In genomic region chr9:69126595-69126994, GRCm38 (mm10) we compare ENCODE assay signal across 18 mouse cellular contexts.
"Had no signal": no experiment of that assay in that cellular context is flagged by ENCODE, and none has a peak within 500 bp of the region (broad histone marks: within the 10 kb centered on the region; RNA-seq: fewer than 3 reads in every experiment).

No protein-coding gene starts in this region.

- H3K9ac ChIP-seq: limb, embryonic 12.5 days; limb, embryonic 15.5 days; liver, embryonic 14.5 days; liver, postnatal 0 days; lung, embryonic 14.5 days; midbrain, embryonic 12.5 days; midbrain, embryonic 15.5 days; stomach, embryonic 15.5 days had no signal

- H3K27ac ChIP-seq: kidney, postnatal 0 days; limb, embryonic 12.5 days; limb, embryonic 15.5 days; liver, embryonic 14.5 days; macrophage; midbrain, embryonic 12.5 days; midbrain, embryonic 15.5 days; stomach, embryonic 15.5 days had no signal

- H3K9me3 ChIP-seq: limb, embryonic 12.5 days; limb, embryonic 15.5 days; midbrain, embryonic 12.5 days; midbrain, embryonic 15.5 days; stomach, embryonic 15.5 days had no signal

- H3K27me3 ChIP-seq: midbrain, embryonic 15.5 days; stomach, embryonic 15.5 days had no signal

- H3K4me2 ChIP-seq: limb, embryonic 12.5 days; limb, embryonic 15.5 days; liver, embryonic 11.5 days; midbrain, embryonic 12.5 days; midbrain, embryonic 15.5 days; stomach, embryonic 15.5 days had no signal

- H3K4me1 ChIP-seq: stomach, embryonic 15.5 days had no signal

- H3K4me3 ChIP-seq: left cerebral cortex, adult 2 months; limb, embryonic 12.5 days; limb, embryonic 15.5 days; midbrain, embryonic 12.5 days; midbrain, embryonic 15.5 days; stomach, embryonic 15.5 days had no signal

- ATAC-seq: liver, postnatal 0 days; lung, postnatal 0 days; midbrain, embryonic 15.5 days had no signal

- H3K36me3 ChIP-seq: limb, embryonic 12.5 days; limb, embryonic 15.5 days; midbrain, embryonic 12.5 days; midbrain, embryonic 15.5 days; stomach, embryonic 15.5 days had no signal

- DNase-seq: kidney, postnatal 25 days; layer of hippocampus, adult 9-11 months; liver, postnatal 0 days; lung, embryonic 14.5 days; right cerebral cortex, postnatal 25 days; spleen, adult 18-20 months; thymus, postnatal 25 days had no signal
